Mouse (Mus musculus) G1E (cell line): ENCODE measurements around the gene Mettl24.

ENCODE experiments used
- CTCF ChIP-seq: IDR thresholded peaks from 2 replicates; pipeline ENCODE4 v1.5.1; 2012; ENCODE audit warnings: low read depth, low read length, inconsistent platforms, mixed read lengths
- GATA2 ChIP-seq: IDR thresholded peaks from 2 replicates; pipeline ENCODE4 v1.6.1; 2012; ENCODE audit warnings: low read depth, low read length, inconsistent platforms, borderline replicate concordance
- POLR2AphosphoS5 ChIP-seq: IDR thresholded peaks from 2 replicates; pipeline ENCODE4 v1.6.1; 2012; ENCODE audit warnings: low read depth, low read length, inconsistent platforms; ENCODE audit not compliant: insufficient replicate concordance
- TAL1 ChIP-seq: conservative IDR thresholded peaks from 2 replicates; pipeline ENCODE4 v1.6.1; 2012; ENCODE audit warnings: low read depth, low read length, inconsistent platforms, mixed read lengths

- TF ChIP-seq CTCF (no peak), TAL1 (no peak), GATA2 (no peak), POLR2AphosphoS5 (no peak)
Measured at GRCm38 (mm10) chr10:40827706-40828105, 144.6 kb downstream of the Mettl24 start.
